Mouse (Mus musculus): Measurements from ENCODE around the gene Rai1. TPM values are rescaled to one million over a fixed set of nuclear protein-coding genes. Genes with fewer than 3 reads are reported as not detected.
A peak's percentile ranks its signal among the peaks of the same experiment; 100 is the strongest.

Rai1 gene
- polyA plus RNA-seq, 1 experiment, result 5.2 TPM

DNA sequence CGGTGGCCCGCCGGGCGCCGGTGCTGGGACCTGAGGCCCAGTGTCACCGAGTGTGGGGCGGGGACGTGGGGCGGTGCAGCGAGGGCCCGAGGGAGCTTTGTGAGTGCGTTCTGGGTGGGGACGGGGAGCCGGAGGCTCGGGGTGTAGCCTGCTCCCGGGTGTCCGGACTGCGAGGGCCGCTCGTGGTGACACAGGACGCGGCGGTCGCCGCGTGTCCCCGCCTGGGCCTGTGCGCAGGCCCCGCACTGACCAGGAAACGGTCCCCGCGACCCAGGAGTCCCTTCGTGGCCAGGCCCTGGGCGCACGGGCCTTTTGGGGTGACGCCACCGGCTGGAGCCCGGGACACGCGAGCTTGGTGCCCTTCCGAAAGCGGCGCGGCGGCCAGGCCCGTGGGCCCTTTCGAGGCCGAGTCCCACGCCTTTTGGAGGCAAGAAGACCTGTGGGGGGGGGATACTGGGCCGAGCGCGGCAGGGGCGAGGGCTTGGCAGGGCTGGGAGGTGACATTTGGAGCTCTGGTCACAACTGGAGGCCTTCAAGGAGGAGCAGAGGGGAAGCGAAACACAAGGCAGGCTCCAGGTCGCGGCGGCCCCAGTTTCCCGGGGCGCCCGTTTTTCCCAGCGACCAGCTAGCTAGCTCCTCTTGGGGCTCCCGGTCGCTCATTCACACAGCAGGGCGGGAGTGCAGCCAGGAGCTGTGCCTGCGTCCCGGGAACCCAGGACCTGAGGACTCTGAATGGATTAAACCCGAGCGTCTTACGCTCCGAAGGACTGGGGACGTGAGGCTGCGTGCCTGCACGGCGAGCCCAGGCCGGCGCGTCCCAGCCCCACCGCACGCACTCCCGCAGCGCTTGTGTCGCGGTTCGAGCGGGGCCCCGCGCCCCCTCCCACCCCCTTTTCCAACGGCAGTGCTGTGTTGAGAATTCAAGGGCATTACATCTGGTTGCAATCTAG, 1.1 kb downstream of the Rai1 start:
- H3K27me3 ChIP-seq (ENCODE audit: control insufficient read depth, insufficient read depth, low read length), result no peaks in the 10 kb centered on the region
- no peaks in the 10 kb centered on the region for H3K36me3 ChIP-seq (ENCODE audit: control insufficient read depth, insufficient read depth, low read length)
- peaks cover 23% of the 10 kb centered on the region for H3K4me1 ChIP-seq (ENCODE audit: control insufficient read depth, insufficient read depth, low read length)
- H3K27ac ChIP-seq (ENCODE audit: control insufficient read depth, insufficient read depth, low read depth, low read length), result peak overlapping the region; percentile 71
- H3K4me3 ChIP-seq (ENCODE audit: control insufficient read depth, low read depth, low read length), result peak overlapping the region; percentile 89
- TF ChIP-seq POLR2A (IDR thresholded peaks at IDR 0.05; ENCODE audit: control insufficient read depth, low read depth, low read length) (no peak), CTCF (IDR thresholded peaks at IDR 0.05; ENCODE audit: control insufficient read depth, insufficient read depth, insufficient replicate concordance, low read depth, low read length) (no peak)

DNA sequence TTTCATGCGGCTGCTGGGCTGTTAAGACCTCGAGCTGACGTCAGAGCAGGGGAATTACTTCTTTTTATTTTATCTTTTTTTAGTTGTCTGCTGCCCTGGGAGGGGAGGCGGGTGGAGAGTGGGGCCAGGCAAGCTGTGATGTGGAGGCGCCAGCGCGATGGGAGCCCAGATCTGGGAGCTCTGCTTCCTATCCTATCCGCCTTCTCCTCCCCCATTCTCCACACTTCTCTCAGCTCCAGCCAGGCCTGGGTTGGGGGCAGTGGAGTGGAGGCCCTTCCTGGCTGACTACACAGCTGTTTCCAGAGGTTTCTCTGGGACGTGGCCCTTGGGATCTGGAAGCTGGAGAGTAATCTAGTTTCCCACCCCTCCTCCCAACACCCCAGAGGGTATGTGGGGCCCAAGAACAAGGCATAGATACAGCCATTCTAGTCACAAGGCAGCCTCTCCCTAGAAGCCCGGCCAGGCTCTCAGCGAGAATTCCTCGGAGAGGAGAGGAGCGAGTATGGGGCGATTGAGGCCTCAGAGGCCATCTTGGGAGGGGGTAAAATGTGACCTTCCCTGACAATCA, 1.8 kb downstream of the Rai1 start:
- Histone ChIP-seq H3K4me1 (ENCODE audit: control insufficient read depth, insufficient read depth, low read length) (peaks cover 23% of the 10 kb centered on the region), H3K36me3 (ENCODE audit: control insufficient read depth, insufficient read depth, low read length) (no peaks in the 10 kb centered on the region), H3K4me3 (ENCODE audit: control insufficient read depth, low read depth, low read length) (peak overlapping the region; percentile 89), H3K27ac (ENCODE audit: control insufficient read depth, insufficient read depth, low read depth, low read length) (peak overlapping the region; percentile 71), H3K27me3 (ENCODE audit: control insufficient read depth, insufficient read depth, low read length) (no peaks in the 10 kb centered on the region)
- TF ChIP-seq POLR2A (IDR thresholded peaks at IDR 0.05; ENCODE audit: control insufficient read depth, low read depth, low read length), result no peak
- no peak for TF ChIP-seq CTCF (IDR thresholded peaks at IDR 0.05; ENCODE audit: control insufficient read depth, insufficient read depth, insufficient replicate concordance, low read depth, low read length)

DNA sequence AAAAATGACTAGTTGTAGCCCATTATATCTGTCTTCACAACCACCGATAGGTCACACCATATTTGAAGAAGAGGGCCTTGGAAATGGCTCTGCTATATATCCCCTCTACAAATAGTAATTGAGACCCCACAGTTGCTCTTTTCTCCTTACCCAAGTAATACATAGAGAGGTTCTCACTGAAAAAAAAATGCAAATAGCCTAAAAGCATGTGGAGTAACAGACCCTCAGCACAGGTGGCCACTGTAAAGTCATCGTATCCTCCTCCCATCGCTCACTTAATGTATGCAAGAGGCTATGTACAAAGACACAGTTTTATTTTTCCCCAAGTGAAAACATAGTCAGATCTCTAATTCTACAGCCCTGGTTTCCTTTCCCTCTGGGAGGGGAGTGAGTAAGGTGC, 2.6 kb downstream of the Rai1 start:
- no peaks in the 10 kb centered on the region for H3K27me3 ChIP-seq (ENCODE audit: control insufficient read depth, insufficient read depth, low read length)
- no peaks in the 10 kb centered on the region for H3K36me3 ChIP-seq (ENCODE audit: control insufficient read depth, insufficient read depth, low read length)
- TF ChIP-seq POLR2A (IDR thresholded peaks at IDR 0.05; ENCODE audit: control insufficient read depth, low read depth, low read length) (no peak), CTCF (IDR thresholded peaks at IDR 0.05; ENCODE audit: control insufficient read depth, insufficient read depth, insufficient replicate concordance, low read depth, low read length) (no peak)
- H3K4me1 ChIP-seq (ENCODE audit: control insufficient read depth, insufficient read depth, low read length), result peaks cover 23% of the 10 kb centered on the region
- no peak overlapping the region for H3K4me3 ChIP-seq (ENCODE audit: control insufficient read depth, low read depth, low read length)
- H3K27ac ChIP-seq (ENCODE audit: control insufficient read depth, insufficient read depth, low read depth, low read length), result no peak overlapping the region

DNA sequence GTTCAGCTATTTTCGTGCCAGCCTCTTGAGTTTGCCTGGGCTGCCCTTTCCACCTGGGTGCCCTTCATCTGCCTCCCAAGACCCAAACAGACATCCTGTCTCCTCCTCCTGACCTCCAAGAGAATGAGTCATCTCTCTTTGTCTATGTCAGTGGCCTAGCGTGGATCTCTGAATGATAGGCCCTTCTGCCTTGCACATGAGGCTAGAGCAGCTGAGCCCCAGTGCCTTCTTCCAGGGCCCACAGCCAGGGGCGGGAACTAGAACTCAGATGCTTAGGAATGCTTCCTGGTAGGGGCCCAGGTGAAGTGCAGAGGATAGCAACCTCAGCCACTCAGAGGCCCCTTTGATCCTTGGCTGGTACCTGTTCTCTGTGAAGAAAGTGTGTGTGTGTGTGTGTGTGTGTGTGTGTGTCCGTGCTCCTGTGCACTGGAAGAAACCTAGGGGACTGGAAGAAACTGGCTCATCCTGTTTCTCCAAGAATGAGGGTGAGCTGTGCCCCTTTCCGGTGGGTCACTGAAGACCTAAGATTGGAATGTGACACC, 3.9 kb downstream of the Rai1 start:
- Histone ChIP-seq H3K27ac (ENCODE audit: control insufficient read depth, insufficient read depth, low read depth, low read length) (no peak overlapping the region), H3K27me3 (ENCODE audit: control insufficient read depth, insufficient read depth, low read length) (no peaks in the 10 kb centered on the region), H3K36me3 (ENCODE audit: control insufficient read depth, insufficient read depth, low read length) (no peaks in the 10 kb centered on the region; the same call in 1 of the 2 replicates), H3K4me3 (ENCODE audit: control insufficient read depth, low read depth, low read length) (no peak overlapping the region), H3K4me1 (ENCODE audit: control insufficient read depth, insufficient read depth, low read length) (peaks cover 26% of the 10 kb centered on the region)
- no peak for TF ChIP-seq POLR2A (IDR thresholded peaks at IDR 0.05; ENCODE audit: control insufficient read depth, low read depth, low read length)
- no peak for TF ChIP-seq CTCF (IDR thresholded peaks at IDR 0.05; ENCODE audit: control insufficient read depth, insufficient read depth, insufficient replicate concordance, low read depth, low read length)

DNA sequence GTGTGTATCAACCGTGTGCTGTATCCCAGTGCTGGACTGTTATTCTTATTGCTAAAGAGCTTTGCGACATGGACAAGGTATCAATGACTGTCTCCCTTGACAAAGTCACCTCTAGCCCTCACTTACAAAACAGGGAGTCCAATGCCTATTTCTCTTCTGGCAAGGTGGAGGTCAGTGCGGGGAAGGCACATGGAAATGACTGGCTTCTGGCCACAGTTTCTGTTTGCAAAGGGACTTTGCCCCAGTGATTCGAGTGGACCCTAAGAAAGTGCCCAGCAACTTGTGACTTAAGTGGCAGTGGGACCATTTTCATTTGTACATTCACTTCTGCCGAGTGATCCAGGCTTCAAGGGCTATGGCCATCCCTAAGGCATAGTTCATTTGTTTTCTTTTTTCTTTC, 5.6 kb downstream of the Rai1 start:
- Histone ChIP-seq H3K27me3 (ENCODE audit: control insufficient read depth, insufficient read depth, low read length) (no peaks in the 10 kb centered on the region), H3K36me3 (ENCODE audit: control insufficient read depth, insufficient read depth, low read length) (no peaks in the 10 kb centered on the region; the same call in 1 of the 2 replicates), H3K4me3 (ENCODE audit: control insufficient read depth, low read depth, low read length) (no peak overlapping the region), H3K27ac (ENCODE audit: control insufficient read depth, insufficient read depth, low read depth, low read length) (no peak overlapping the region), H3K4me1 (ENCODE audit: control insufficient read depth, insufficient read depth, low read length) (peaks cover 33% of the 10 kb centered on the region)
- no peak for TF ChIP-seq POLR2A (IDR thresholded peaks at IDR 0.05; ENCODE audit: control insufficient read depth, low read depth, low read length)
- TF ChIP-seq CTCF (IDR thresholded peaks at IDR 0.05; ENCODE audit: control insufficient read depth, insufficient read depth, insufficient replicate concordance, low read depth, low read length), result no peak

DNA sequence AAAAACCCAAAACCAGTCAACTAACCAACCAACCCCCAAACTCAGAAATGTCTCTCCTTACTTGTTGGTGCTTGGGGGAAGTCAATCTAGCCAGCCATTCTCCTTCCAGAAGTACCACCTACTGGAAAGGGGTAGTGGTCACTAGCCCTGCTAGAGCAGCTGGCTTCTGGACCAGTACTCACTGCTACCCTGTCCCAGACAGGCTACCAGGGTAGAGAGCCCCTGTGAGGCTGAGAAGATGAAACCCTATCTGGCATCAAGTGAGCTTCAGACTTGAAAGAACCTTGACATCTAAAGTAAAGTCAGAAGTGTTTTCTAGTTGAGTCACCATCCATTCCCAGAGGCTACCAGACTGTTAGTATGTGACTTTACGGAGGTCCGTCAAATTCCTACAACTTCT, 6.8 kb downstream of the Rai1 start:
- Histone ChIP-seq H3K4me3 (ENCODE audit: control insufficient read depth, low read depth, low read length) (no peak overlapping the region), H3K36me3 (ENCODE audit: control insufficient read depth, insufficient read depth, low read length) (no peaks in the 10 kb centered on the region; the same call in 1 of the 2 replicates), H3K4me1 (ENCODE audit: control insufficient read depth, insufficient read depth, low read length) (peaks cover 26% of the 10 kb centered on the region), H3K27me3 (ENCODE audit: control insufficient read depth, insufficient read depth, low read length) (no peaks in the 10 kb centered on the region), H3K27ac (ENCODE audit: control insufficient read depth, insufficient read depth, low read depth, low read length) (no peak overlapping the region)
- TF ChIP-seq CTCF (IDR thresholded peaks at IDR 0.05; ENCODE audit: control insufficient read depth, insufficient read depth, insufficient replicate concordance, low read depth, low read length) (no peak), POLR2A (IDR thresholded peaks at IDR 0.05; ENCODE audit: control insufficient read depth, low read depth, low read length) (no peak)

DNA sequence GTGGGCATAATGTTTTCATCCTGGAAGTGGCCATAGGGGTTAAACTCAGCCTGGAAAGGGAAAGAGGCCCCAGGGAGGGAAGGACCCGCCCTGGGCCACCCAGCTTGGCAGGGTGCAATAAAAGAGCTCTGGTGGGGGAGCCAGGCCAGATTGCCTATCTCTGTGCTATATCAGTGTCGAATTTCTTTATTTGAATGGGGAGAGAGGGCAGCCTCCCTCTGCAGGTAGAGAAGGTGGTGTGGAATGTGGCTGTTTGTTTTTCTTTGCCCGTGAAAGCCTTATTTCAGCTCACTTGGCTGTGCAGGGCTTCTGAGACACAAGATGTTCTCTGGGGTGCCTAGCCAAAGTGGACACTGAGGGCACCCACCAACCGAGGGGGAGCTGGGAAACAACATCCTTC, 8.8 kb downstream of the Rai1 start:
- no peak for TF ChIP-seq CTCF (IDR thresholded peaks at IDR 0.05; ENCODE audit: control insufficient read depth, insufficient read depth, insufficient replicate concordance, low read depth, low read length)
- TF ChIP-seq POLR2A (IDR thresholded peaks at IDR 0.05; ENCODE audit: control insufficient read depth, low read depth, low read length), result no peak

More for the DNA sequence above, 8.8 kb downstream of the Rai1 start:
- Histone ChIP-seq H3K36me3 (ENCODE audit: control insufficient read depth, insufficient read depth, low read length) (no peaks in the 10 kb centered on the region; the same call in 1 of the 2 replicates), H3K4me3 (ENCODE audit: control insufficient read depth, low read depth, low read length) (peak overlapping the region; percentile 87), H3K4me1 (ENCODE audit: control insufficient read depth, insufficient read depth, low read length) (peaks cover 21% of the 10 kb centered on the region), H3K27ac (ENCODE audit: control insufficient read depth, insufficient read depth, low read depth, low read length) (no peak overlapping the region), H3K27me3 (ENCODE audit: control insufficient read depth, insufficient read depth, low read length) (no peaks in the 10 kb centered on the region)
